Comparison of ENCODE assay signal across 30 mouse cellular contexts in the genomic region with DNA sequence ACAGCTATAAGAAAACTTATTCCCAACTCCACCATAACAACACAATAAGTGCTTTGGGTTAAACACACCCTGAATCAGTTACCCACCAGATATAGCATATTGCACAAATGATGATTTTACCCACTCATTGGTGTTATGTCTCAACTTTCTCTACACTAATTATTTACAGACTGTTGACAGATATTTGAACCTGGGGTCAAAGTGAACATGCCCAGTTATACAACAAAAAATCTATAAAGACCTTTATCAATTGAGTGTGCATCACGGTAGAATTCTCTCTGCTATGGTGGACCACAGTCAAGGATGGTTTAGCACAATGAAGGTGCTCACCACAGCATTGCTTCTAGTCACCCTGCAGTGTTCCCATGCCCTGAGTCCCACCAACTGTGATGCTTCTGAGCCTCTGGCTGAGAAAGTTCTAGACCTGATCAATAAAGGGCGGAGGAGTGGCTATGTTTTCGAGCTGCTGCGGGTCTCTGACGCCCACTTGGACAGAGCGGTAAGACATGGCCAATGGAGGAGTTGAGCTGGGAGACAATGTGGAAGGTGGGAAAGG. TPM values are rescaled to one million over a fixed set of nuclear protein-coding genes. Genes with fewer than 3 reads are reported as not detected.
A peak's percentile ranks its signal among the peaks of the same experiment; 100 is the strongest.
DNase-seq lines count a peak whose midpoint lies in the region; ATAC-seq lines count a peak whose summit lies in the region.
"Had no signal": no experiment of that assay in that cellular context is flagged by ENCODE, and none has a peak within 500 bp of the region (broad histone marks: within the 10 kb centered on the region; RNA-seq: fewer than 3 reads in every experiment).

Gene Hrg (plus strand): TSS at position 233 of the 556 bp plus-strand sequence.

- WGBS in heart, embryonic 11.5 days (ENCODE audit: insufficient replicate concordance): 82% methylated on average over 6 of the region's 6 CpGs
- WGBS in liver, embryonic 16.5 days (ENCODE audit: insufficient replicate concordance): 68% methylated on average over 6 of the region's 6 CpGs
- 85% methylated on average over 6 of the region's 6 CpGs for WGBS in liver, embryonic 12.5 days (ENCODE audit: insufficient replicate concordance)

- no peak within 1 kb of the TSS for H3K4me2 ChIP-seq in heart, embryonic 11.5 days
- no peak within 1 kb of the TSS for H3K4me2 ChIP-seq in liver, embryonic 16.5 days (ENCODE audit: low read depth, low read length)
- no peak within 1 kb of the TSS for H3K4me2 ChIP-seq in liver, embryonic 12.5 days
- H3K4me2 ChIP-seq: embryonic facial prominence, embryonic 13.5 days; forebrain, embryonic 12.5 days; forebrain, embryonic 15.5 days; heart, embryonic 13.5 days; hindbrain, embryonic 14.5 days had no signal

- H3K36me3 ChIP-seq in heart, embryonic 11.5 days (ENCODE audit: control insufficient read depth, insufficient read depth, low read length): no peaks in the 10 kb centered on the region
- no peaks in the 10 kb centered on the region for H3K36me3 ChIP-seq in liver, embryonic 16.5 days (ENCODE audit: control insufficient read depth, insufficient read depth)
- H3K36me3 ChIP-seq in liver, embryonic 12.5 days: no peaks in the 10 kb centered on the region
- H3K36me3 ChIP-seq: embryonic facial prominence, embryonic 10.5 days; embryonic facial prominence, embryonic 13.5 days; forebrain, embryonic 12.5 days; forebrain, embryonic 15.5 days; heart, embryonic 13.5 days had no signal

- ATAC-seq in heart, embryonic 11.5 days (replicated peaks; ENCODE audit: insufficient number of reproducible peaks, low FRiP score, low TSS enrichment): no peak
- ATAC-seq in liver, embryonic 16.5 days (ENCODE audit: low read depth): peak; percentile 32; the same call in 1 of the 2 replicates
- no peak for ATAC-seq in liver, embryonic 12.5 days
- ATAC-seq: CD4-positive, CD25-positive, alpha-beta regulatory T cell, adult 4 months; forebrain, embryonic 15.5 days; hindbrain, postnatal 0 days; inflammation-experienced regulatory T-cells, adult 6 months had no signal

- no peaks in the 10 kb centered on the region for H3K4me1 ChIP-seq in heart, embryonic 11.5 days (ENCODE audit: control insufficient read depth, insufficient read depth, low read length)
- no peaks in the 10 kb centered on the region for H3K4me1 ChIP-seq in liver, embryonic 16.5 days (ENCODE audit: control insufficient read depth, low read depth, low read length)
- H3K4me1 ChIP-seq in liver, embryonic 12.5 days: no peaks in the 10 kb centered on the region
- H3K4me1 ChIP-seq: embryonic facial prominence, embryonic 13.5 days; forebrain, embryonic 15.5 days; heart, embryonic 13.5 days had no signal

- no peak within 1 kb of the TSS for H3K4me3 ChIP-seq in heart, embryonic 11.5 days (ENCODE audit: low read depth, low read length)
- H3K4me3 ChIP-seq in liver, embryonic 16.5 days (ENCODE audit: low read depth, low read length): no peak within 1 kb of the TSS
- H3K4me3 ChIP-seq in liver, embryonic 12.5 days: no peak within 1 kb of the TSS
- H3K4me3 ChIP-seq: embryonic facial prominence, embryonic 10.5 days; embryonic facial prominence, embryonic 13.5 days; erythroblast, embryonic 14.5 days; forebrain, embryonic 12.5 days; forebrain, embryonic 15.5 days; heart, adult 2 months; heart, embryonic 13.5 days had no signal

- H3K27me3 ChIP-seq in heart, embryonic 11.5 days (ENCODE audit: control insufficient read depth, insufficient read depth, low read length): no peaks in the 10 kb centered on the region
- no peaks in the 10 kb centered on the region for H3K27me3 ChIP-seq in liver, embryonic 16.5 days (ENCODE audit: control insufficient read depth, insufficient read depth, low read depth, low read length)
- no peaks in the 10 kb centered on the region for H3K27me3 ChIP-seq in liver, embryonic 12.5 days (replicated peaks)
- H3K27me3 ChIP-seq: embryonic facial prominence, embryonic 13.5 days; forebrain, embryonic 12.5 days; forebrain, embryonic 15.5 days; heart, embryonic 13.5 days had no signal

- H3K27ac ChIP-seq in heart, embryonic 11.5 days (ENCODE audit: low read depth, low read length): no peak within 1 kb of the TSS
- H3K27ac ChIP-seq in liver, embryonic 16.5 days (ENCODE audit: low read length): no peak within 1 kb of the TSS
- H3K27ac ChIP-seq in liver, embryonic 12.5 days: no peak within 1 kb of the TSS
- H3K27ac ChIP-seq: embryonic facial prominence, embryonic 10.5 days; embryonic facial prominence, embryonic 13.5 days; forebrain, embryonic 12.5 days; forebrain, embryonic 15.5 days; heart, adult 2 months; heart, embryonic 13.5 days; hindbrain, embryonic 14.5 days; hindbrain, postnatal 0 days had no signal

- DNase-seq in heart, adult 11 months: peak; percentile 76
- peak; percentile 42 for DNase-seq in kidney, adult 9 months
- no peak for DNase-seq in kidney, postnatal 25 days
- DNase-seq: adrenal gland, adult 8-10 months; cerebellum, adult 11-12 months; cerebellum, adult 8-10 months; cerebellum, postnatal 10 days; cerebellum, postnatal 36 days; embryo, embryonic 11 days; gastrocnemius, postnatal 25 days; heart, adult 2 months; heart, postnatal 14 days; heart, postnatal 4 days had no signal

- H3K9ac ChIP-seq in heart, embryonic 11.5 days (ENCODE audit: low read depth, low read length): no peak within 1 kb of the TSS
- H3K9ac ChIP-seq in liver, embryonic 16.5 days (ENCODE audit: low read depth, low read length): no peak within 1 kb of the TSS
- no peak within 1 kb of the TSS for H3K9ac ChIP-seq in liver, embryonic 12.5 days
- H3K9ac ChIP-seq: embryonic facial prominence, embryonic 13.5 days; forebrain, embryonic 12.5 days; forebrain, embryonic 15.5 days; heart, embryonic 13.5 days; hindbrain, embryonic 14.5 days had no signal

- no peaks in the 10 kb centered on the region for H3K9me3 ChIP-seq in heart, embryonic 11.5 days (replicated peaks; ENCODE audit: control insufficient read depth, low read length)
- no peaks in the 10 kb centered on the region for H3K9me3 ChIP-seq in liver, embryonic 16.5 days (replicated peaks; ENCODE audit: control insufficient read depth, low read length)
- no peaks in the 10 kb centered on the region for H3K9me3 ChIP-seq in liver, embryonic 12.5 days (replicated peaks)
- H3K9me3 ChIP-seq: embryonic facial prominence, embryonic 10.5 days; embryonic facial prominence, embryonic 13.5 days; forebrain, embryonic 12.5 days; forebrain, embryonic 15.5 days; heart, embryonic 13.5 days had no signal

RNA-seq across cellular contexts. Expression of gene Hrg, which starts in this region (rescaled TPM):
- not detected in 2 replicates for polyA plus RNA-seq in heart, embryonic 11.5 days (2014; fragmentation: Nextera tagmentation; extraction: Ambion mirVana)
- 6.4 and 9.0 TPM in 2 replicates for polyA plus RNA-seq in liver, embryonic 16.5 days (2015; fragmentation: Nextera tagmentation; extraction: Ambion mirVana)
- polyA plus RNA-seq in liver, embryonic 12.5 days (2016; fragmentation: Nextera tagmentation; extraction: Ambion mirVana): 0.10 and 0.13 TPM in 2 replicates
- polyA plus RNA-seq: C2C12; CD4-positive, CD25-positive, alpha-beta regulatory T cell, adult 4 months; cortical plate, adult 2 months; embryonic facial prominence, embryonic 13.5 days; erythroblast, embryonic 14.5 days; forebrain, embryonic 12.5 days; forebrain, embryonic 15.5 days; gonadal fat pad, adult 2 months; heart, adult 2 months; heart, embryonic 13.5 days; heart, embryonic 16.5 days; hindbrain, postnatal 0 days; inflammation-experienced regulatory T-cells, adult 6 months had no signal

Comparison
In these comparisons a context has a peak if more than half of its experiments do, and no peak if none do; other contexts are left out.
1. DNase-seq: peak in heart, adult 11 months (single experiment) and kidney, adult 9 months (single experiment); none in kidney, postnatal 25 days (0 of 2).